Mouse (Mus musculus): ENCODE results near the gene Nelfb.

Nelfb gene

DNA sequence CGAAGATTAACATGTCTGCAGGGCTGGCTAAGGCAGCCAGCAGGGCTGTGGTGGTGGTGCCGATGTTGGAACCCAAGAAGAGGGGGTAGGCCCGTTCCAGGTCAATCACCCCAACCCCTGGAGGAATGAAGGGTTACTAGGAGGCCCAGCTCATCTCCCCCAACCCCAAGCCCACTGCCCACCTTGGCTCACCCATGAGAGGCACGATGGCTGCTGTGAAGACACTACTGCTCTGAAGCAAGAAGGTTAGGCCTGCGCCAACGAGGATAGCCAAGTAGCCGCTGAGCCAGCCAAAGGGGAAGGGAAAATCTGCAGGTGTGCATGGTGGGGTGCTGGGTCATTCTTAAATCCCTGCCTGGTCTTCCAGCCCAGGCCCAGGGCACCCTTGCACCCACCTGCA lies 19.3 kb upstream of the Nelfb start:
- DNase-seq (ENCODE audit: low spot score in 2 of 2) = no peak

DNA sequence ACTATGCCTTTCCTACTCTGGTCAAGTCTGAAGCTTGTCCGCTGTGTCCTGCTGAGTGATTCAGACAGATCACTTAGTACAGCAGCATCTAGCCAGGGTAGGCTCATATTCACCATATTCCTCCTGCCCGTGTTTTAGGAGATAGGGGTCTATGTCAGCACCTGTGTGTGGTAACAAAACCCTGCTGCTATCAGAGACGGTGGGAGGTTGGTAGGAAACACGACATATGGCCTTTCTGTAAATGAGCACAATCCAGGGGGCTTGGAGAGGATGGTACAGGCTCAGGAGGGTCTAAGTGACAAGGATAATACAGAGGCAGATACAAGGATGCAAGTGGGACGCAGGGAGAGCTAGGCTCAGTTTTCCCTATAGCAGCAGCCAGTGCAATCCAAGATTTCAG lies 18.3 kb upstream of the Nelfb start:
- DNase-seq (ENCODE audit: low spot score in 2 of 2) = no peak

DNA sequence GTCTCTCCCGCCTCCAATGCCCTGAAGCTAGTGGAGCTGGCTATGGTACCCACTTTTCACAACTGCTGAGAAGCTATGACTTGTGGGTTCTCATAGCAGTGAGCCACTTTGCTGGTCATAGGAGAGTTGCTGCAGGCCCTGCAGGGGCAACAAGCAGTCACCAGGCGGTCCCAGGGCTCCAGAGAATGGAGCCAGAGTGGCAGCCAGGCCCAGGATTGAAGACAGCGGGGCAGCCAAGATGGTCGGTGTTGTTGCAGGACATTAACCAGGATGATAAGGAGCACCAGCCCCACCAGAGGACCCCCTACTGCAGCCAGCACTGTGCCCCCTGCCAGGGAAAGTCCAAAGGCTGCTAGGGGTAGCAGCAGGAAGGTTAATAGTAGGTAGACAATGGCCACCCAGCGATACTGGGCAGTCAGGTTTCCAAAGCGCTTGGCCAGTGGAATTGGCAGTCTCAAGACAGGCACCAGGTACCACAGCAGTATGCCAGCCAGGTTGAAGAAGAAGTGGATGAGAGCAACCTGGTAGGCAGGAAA lies 17.8 kb upstream of the Nelfb start:
- DNase-seq (ENCODE audit: low spot score in 2 of 2) = no peak

DNA sequence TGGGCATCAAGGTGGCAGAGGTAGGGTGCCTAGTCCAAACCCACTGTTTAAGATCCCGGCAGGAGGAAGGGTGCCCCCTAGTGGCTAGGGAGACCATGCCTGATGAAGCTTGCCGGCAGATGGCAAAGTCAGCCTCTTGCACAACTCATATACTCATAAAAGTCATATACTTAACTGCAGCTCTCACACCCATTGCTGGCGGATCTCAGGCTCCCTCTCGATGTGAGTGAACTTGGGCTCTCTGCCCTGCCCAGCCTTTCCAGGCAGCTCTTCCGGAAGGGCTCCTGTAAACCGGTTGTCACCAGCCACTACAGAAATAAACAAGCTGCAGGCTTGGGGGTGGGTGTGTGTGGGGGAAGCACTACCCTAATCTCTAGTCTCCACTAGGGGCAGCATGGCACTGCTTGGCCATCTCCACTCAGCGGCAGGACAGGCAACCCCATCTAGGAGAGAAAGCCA lies 17.2 kb upstream of the Nelfb start:
- DNase-seq (ENCODE audit: low spot score in 2 of 2) = peak; percentile 64 to 80

DNA sequence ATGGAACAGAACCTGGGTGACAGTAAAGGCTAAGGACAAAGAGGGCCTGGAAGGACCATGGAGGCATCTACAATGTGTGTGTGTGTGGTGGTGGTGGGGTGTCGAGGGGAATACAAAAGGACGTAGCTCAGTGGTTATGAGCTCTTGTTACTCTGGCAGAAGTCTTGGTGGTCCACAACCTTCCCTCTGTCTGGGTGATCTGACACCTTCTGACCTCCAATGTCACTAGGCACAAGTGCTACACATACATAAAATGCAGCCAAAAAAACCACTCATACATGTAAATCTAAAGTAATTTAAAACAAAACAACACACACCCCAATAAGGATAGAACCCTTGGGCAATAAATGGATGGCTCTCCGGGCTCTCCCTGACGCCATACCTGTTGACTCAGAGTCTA lies 16.1 kb upstream of the Nelfb start:
- DNase-seq (ENCODE audit: low spot score in 2 of 2) = no peak

DNA sequence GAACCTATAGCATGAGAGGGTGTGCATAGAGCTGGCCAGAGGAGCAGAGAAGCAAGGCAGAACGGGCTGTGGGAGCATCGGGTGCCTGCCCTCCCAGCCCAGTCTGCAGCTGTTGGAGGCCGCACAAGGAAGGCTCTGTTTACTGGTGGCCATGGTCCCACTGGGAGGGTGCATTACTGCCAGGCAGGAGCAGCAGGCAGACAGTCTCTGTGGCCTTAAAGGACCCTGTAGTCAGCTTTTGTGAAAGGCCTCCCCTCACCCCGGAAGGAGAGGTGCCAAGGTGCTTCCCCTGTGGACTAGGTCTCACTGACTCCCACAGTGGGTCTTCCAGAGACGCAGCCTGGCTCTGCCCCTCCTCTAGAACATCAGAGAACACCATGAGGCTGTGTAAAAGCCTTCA lies 15.6 kb upstream of the Nelfb start:
- DNase-seq (ENCODE audit: low spot score in 2 of 2) = peak in 1 of 2 experiments; percentile 10

DNA sequence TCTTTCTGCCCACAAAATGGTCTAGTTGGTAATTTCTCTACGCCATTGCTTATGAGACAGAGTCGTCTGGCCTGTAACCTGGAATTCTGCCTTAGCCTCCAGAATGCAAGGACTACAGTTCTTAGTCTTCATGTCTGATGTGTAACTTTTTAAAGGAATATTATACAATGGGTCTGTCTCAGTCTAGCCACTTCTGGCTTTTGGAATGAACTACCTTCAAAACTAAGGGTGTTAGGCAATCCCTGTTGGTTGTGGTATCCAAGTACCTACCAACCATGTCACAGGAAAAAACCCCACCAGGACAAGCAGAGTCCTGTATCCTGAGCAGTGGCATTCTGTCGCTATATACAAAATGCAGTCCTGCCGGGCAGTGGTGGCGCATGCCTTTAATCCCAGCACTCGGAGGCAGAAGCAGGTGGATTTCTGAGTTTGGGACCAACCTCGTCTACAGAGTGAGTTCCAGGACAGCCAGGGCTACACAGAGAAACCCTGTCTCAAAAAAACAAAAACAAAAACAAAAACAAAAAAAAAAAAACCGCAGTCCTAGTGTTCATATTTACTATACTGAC lies 14.6 kb upstream of the Nelfb start:
- DNase-seq (ENCODE audit: low spot score in 2 of 2) = no peak

DNA sequence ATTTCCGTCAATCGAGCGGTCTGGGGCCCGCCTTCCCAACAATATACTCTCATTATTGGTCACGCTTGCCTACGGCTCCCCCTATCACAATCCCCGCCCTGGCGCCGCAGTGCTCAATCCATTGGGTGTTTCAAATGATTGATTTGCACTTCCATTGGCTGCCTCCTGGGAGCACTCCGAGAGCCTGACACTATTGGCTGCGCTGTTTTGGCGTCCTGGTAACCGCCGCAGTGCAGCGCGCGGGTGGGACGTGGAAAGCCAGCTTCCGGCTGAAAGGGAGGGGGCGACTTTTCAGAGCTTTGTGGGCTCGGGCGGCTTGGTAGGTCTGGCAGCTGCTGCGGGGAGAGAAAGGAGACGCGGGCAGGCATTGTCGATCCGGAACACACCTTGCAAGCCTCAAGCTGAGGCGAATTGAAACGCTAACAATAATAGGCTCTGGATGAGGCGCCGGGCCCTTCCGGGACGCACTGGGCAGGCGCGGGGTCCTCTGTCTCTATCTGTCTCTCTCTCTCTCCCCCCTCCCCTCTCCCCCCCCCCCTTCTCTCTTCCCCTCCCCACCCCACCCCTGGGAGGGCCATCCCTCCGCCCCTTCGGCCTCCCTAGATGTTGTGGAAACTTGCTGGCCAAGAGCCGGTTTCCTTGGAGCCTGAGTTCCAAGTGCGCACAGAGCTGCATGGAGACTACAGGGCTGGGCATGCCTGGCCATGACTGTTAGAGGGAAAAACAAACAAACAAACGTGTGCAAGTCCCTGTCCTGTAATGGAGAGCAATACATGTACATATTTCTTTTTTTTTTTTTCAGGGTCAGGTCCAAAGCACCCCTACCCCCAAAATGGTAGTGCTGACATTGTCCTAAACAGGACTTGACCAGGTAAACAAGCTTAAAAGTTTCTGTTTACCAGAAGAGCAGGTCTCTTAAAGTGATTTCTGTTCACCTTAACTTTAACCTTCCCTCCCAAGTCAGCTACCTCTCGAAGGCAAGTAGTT lies 13.8 kb upstream of the Nelfb start:
- peak; percentile 92 to 95 for DNase-seq (ENCODE audit: low spot score in 2 of 2)

DNA sequence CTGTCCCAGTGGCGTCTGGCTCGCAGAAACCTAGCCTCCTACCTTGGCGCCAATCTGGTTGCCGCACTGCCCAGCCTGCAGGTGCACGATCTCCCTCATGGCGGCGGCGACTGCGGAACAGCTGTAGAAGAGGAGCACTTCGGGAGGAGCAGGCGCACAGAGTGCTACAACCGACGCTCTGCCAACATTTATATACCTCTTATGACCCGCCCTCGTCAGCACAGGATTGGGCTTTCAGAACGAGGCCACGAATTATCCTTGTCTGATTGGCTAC lies 13.1 kb upstream of the Nelfb start, which contains the start of gene Tubb4b:
Tubb4b (minus strand) TSS at position 211 of the 274 bp plus-strand sequence.
- no peak for DNase-seq (ENCODE audit: low spot score in 2 of 2)

DNA sequence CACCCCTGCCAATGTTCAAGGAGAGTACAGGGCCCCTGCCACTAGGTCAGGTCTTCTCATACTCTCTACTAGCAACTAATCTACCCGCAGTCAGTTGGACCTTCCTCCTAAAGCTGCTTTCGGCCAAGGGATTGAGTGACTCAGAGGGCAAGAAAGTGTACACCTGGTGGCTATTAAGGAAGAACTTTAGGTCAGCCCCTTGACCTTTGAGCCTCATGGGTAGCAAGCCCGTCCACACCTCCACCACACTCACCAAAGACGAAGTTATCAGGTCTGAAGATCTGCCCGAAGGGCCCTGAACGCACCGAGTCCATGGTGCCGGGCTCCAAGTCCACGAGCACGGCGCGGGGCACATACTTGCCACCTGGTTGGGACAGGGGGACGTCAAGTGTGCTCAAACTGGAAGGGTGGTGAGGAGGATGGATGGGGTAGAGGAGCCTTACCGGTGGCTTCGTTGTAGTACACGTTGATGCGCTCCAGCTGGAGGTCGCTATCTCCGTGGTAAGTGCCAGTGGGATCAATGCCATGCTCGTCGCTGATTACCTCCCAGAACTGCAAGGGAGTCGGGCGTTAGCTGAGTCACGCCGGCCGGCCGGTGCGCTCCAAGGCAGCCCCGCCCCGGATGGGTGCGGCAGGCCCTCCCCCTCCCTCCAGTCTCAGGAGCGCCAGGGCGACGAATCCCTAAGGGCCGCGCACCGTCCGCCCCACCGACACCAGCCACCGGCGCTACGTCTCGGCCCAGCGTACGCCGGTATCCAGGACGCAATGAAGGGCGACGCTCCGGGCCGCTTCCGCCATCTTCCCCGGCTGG lies 12.6 kb upstream of the Nelfb start:
- DNase-seq (ENCODE audit: low spot score in 2 of 2) = no peak

DNA sequence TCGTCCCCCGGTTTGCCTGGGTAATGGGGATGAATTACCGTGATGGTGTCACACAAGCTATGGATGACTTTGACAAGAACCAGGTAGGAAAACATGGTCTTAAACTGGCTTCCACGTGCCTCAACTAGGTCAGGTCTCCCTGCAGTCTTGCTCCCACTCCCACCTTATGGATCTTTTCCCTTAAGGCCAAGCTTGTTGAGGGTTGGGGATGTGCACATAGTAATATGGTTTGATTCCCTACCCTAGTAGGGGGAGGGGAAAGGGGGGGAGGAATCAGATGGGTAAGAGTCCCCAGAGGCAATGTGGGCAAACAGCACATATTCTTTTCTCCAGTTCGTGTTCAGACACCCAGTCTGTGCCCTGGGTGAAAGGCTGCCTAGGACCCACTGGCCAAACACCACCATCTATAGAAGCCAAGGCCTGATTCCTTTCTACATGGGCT lies 10.1 kb upstream of the Nelfb start:
- no peak for DNase-seq (ENCODE audit: low spot score in 2 of 2)

DNA sequence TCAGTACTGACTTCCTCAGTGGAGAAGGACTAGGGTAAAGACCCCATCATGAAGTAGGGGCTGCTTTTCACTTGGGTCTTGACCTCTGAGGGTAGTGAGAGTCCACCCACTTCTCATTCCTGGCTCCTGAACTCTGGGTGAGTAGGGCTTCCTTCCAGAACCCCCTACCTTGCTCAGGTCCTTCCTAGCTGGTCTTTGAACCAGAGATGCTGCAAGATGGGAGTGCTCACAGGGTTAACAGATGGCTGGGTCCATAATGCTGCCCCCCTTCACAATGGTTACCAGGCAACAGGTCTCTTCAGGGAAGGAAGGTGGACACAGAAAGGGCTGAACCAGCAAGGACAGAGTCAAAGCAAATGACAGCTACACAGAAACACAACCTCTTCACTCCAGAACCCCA lies 7.2 kb upstream of the Nelfb start, which contains the start of gene Fam166a:
Fam166a (plus strand) TSS at position 301 of the 400 bp plus-strand sequence.
- DNase-seq (ENCODE audit: low spot score in 2 of 2) = no peak

DNA sequence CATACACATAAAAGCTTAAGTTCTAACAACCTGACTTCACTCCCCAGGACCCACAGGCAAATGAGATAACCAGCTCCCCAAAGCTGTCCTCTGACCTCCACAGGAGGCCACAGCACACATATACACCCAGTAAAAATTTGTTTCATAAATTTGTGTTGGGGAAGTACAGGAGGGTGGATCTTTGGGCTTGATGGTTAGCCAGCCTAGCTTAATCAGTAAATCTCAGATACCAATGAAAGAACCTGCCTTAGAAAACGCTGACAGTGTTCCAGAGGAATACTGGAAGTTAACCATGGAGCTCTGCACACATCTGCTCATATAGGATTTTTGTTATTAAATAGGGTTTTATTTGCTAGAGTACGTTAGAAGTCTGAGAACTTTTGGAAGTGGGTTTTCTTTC lies 6.4 kb upstream of the Nelfb start:
- no peak for DNase-seq (ENCODE audit: low spot score in 2 of 2)

DNA sequence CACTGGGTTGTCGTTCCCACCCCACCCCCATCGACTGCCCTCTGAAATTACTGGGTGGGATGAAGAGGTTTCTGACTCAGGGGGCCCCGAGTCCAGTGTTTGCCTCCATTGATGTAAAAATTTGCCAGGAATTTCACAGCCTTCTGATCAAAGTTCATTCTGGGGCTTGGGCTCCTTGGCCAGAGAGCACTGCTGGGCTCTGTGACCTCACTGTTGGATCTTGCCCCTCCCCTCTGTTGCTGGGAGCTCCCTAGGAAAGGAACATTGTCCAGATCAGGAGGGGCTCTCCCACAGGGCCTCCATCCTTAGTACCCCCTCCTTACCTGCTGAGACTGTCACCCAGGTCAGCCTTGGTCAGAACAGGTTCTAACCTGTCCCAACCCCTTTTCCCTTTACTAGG lies 3.2 kb upstream of the Nelfb start, which contains the start of gene Stpg3:
Stpg3 (minus strand) TSS at position 194 of the 400 bp plus-strand sequence.
- DNase-seq (ENCODE audit: low spot score in 2 of 2) = no peak

DNA sequence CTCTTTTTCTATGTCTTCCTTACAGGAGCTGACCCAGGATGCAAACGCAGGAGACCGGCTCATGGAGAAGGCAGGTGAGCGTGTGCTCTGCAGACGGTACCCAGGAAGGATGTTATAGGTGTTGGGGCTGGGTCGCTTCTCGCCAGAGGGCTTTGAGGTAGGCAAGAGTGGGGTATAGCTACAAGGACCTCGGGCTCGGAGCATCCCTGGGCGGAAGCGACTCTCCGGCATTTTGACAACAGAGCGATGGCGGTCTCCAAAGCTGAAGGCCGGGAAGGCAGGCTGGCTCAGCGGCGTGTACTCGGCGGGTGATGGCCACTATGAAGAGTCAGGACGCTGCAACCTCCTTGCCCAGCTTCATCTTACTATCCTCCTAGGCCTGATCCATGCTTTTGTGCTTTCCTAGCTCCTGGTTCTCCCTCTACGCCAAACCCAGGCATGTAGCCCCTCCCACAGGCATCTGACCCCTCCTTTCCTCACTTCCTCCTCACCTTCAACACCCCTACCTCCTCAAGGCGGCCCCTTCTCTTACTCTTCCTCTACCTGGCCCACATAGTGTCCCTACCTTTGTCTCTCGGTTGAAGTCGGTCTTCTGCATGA lies 2.1 kb upstream of the Nelfb start:
- DNase-seq (ENCODE audit: low spot score in 2 of 2) = no peak

DNA sequence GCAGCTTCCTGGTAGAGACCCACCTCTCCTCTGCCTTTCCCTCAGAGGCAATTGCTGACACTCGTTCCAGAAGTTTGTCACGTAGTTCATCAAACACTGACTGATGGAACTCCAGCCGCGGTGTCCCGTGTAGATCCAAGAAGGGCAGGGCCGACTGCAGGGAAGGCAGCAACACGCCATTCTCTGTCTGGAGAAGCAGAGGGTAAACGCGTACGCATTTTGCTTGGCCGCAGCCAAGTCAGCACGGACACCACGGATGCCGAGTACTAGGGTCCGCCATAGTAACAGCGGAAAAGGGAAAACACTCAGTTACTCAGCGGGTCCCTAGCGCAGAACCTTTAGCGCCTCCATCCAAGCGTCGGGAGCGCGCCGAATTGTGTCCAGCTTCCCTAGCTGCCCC lies 603 bp downstream of the Nelfb start:
- DNase-seq (ENCODE audit: low spot score in 2 of 2) = no peak

DNA sequence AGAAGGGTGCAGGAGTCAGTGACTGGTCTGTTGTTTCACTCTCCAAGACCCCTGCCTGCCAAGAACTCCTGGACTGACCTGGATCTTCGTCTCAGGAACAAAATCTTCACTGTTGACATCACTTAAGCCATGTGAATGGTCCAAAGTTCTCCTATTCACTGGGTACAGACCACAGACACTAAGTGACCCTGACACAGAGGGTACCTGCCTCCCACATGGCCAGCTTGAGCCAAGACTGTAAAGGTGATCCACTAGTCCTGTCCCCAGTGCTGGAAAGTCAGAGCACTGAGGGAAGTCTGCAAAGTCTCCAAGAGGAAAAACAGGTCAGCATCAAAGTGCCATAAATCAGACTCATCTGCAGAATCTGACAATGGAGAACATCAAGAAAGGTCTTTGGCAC lies 3.7 kb downstream of the Nelfb start:
- no peak for DNase-seq (ENCODE audit: low spot score in 2 of 2)

DNA sequence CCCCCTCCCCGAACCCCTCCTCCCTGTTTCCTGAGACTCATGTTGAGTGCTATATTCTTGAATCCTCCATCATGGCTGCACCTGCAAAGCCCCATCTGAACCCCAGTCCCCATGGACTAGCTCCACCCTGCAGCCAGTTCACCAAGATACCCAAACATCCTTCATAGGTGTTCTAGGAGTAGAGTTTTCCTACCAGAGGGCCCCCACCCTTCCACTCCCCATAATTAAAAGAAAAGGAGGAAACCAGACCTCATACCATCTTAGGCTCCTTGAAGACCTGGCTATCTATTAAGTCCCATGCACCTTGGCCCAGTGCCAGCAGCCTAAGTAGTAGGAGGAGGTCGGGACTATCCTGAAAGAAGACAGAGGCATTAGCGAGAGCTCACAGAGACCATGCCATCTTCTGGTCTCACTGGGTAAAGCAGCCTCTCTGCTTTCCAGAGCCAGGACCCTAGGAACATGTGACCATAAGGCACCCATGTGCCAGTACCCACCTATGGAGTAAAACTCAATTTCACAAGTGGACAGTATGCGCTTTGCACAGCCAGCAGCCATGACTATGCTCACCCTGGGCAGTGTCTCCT lies 7.6 kb downstream of the Nelfb start:
- DNase-seq (ENCODE audit: low spot score in 2 of 2) = no peak

DNA sequence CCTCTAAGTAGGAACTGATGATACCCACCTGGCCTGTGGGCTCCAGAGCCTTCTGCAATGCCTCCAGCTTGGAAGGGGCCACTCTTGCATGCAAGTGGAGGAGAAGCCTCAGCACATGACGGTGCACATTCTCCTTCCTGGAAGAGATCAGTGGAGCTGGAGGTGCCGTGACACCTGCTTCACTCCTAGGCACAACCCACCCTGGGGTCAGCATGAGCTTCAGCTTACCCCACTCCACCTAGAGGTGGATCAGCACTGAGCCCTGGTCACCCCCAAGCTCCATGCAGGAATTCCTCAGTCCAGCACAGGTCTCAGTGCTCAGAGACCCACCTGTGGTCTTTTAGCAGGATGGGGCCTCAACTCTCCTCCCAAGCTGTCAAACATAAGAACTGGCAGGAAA lies 10.7 kb downstream of the Nelfb start:
- no peak for DNase-seq (ENCODE audit: low spot score in 2 of 2)

DNA sequence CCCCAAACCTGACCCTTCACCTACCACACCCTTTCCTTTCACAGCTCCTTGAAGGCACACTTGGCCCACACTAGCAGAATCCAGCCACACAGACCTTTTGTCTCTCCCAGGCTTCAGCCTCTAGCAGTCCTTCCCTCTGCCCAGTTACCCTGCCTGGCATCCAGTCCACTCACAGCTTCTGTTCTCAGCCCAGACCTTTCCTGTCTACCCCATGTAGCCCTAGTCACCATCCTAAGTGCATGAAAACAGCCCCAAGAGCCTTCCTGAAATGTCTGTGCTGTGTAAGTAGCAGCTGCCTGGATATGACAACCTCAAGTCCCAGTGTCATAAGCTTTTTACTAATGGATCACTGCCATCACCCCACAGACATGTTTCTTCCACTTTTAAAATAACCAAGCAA lies 13.3 kb downstream of the Nelfb start:
- DNase-seq (ENCODE audit: low spot score in 2 of 2) = no peak

DNA sequence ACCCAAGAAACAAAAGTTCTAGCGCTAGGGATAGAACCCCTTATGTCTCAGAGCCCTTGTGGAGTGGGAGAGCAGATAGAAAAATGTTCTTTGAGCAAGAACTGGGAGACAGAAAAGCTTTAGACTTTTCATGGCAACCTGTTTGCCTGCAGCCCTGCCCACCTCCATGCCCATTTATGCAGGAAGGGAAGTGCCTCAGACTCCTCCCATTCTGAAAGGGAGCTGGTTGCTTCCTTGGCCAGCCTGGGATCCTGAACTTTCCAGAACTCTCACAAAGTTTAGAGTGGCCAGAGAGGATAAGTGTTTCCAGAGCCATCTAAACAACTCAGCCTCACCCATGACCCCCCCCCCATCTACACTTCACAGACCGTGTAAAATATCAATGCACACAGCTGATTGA lies 14.1 kb downstream of the Nelfb start:
- DNase-seq (ENCODE audit: low spot score in 2 of 2) = no peak

Measured in cerebellum, postnatal 4 days (tissue).